ENCODE assay signal across 17 mouse cellular contexts in genomic region chr3:132880826-132881225, GRCm38 (mm10).
DNase-seq lines count a peak whose midpoint lies in the region; ATAC-seq and TF ChIP-seq lines count a peak whose summit lies in the region.
"Had no signal": no experiment of that assay in that cellular context is flagged by ENCODE, and none has a peak within 500 bp of the region (broad histone marks: within the 10 kb centered on the region; RNA-seq: fewer than 3 reads in every experiment).

No protein-coding gene starts in this region.

- TF ChIP-seq POLR2A in lung, adult 2 months (IDR thresholded peaks at IDR 0.05; ENCODE audit: borderline replicate concordance, extremely low read depth, low read depth, low read length), result no peak
- TF ChIP-seq POLR2A in thymus, adult 2 months (IDR thresholded peaks at IDR 0.05; ENCODE audit: control insufficient read depth, extremely low read depth, insufficient read depth, low read length, poor library complexity), result no peak

- TF ChIP-seq CTCF in forebrain, postnatal 0 days (IDR thresholded peaks at IDR 0.05; ENCODE audit: low read depth), result no peak
- TF ChIP-seq CTCF in lung, adult 2 months (IDR thresholded peaks at IDR 0.05; ENCODE audit: insufficient read depth, low read length), result no peak
- no peak for TF ChIP-seq CTCF in thymus, adult 2 months (IDR thresholded peaks at IDR 0.05; ENCODE audit: borderline replicate concordance, control insufficient read depth, extremely low read depth, insufficient read depth, low read length, poor library complexity)

- H3K9ac ChIP-seq in hindbrain, embryonic 11.5 days (ENCODE audit: low read depth, low read length), result no peak overlapping the region
- H3K9ac ChIP-seq in forebrain, postnatal 0 days, result no peak overlapping the region
- no peak overlapping the region for H3K9ac ChIP-seq in midbrain, embryonic 13.5 days (replicated peaks)
- H3K9ac ChIP-seq: embryonic facial prominence, embryonic 12.5 days; heart, embryonic 13.5 days; limb, embryonic 15.5 days; lung, embryonic 14.5 days had no signal

- DNase-seq in hindbrain, embryonic 11.5 days (ENCODE audit: low spot score), result peak; percentile 19
- no peak for DNase-seq in hindbrain, embryonic 10.5 days (ENCODE audit: low spot score)
- peak; percentile 31 for DNase-seq in forebrain, postnatal 0 days
- peak; percentile 34 for DNase-seq in lung, adult 2 months
- no peak for DNase-seq in thymus, adult 2 months
- no peak for DNase-seq in gastrocnemius, adult 8-10 months (ENCODE audit: low spot score in 2 of 2)
- no peak for DNase-seq in layer of hippocampus, postnatal 10 days (ENCODE audit: low spot score in 2 of 2)
- DNase-seq: cerebellum, adult 18-20 months; gastrocnemius, postnatal 36 days; heart, postnatal 4 days; kidney, adult 18-20 months; lung, embryonic 14.5 days; retina, postnatal 1 day had no signal

- no peaks in the 10 kb centered on the region for H3K4me1 ChIP-seq in hindbrain, embryonic 11.5 days (replicated peaks; ENCODE audit: control insufficient read depth, insufficient read depth, low read length)
- H3K4me1 ChIP-seq in hindbrain, embryonic 10.5 days (replicated peaks), result peaks cover 27% of the 10 kb centered on the region; the same call in 1 of the 2 replicates
- H3K4me1 ChIP-seq in forebrain, postnatal 0 days (ENCODE audit: insufficient read depth), result no peaks in the 10 kb centered on the region
- H3K4me1 ChIP-seq in lung, adult 2 months (ENCODE audit: control insufficient read depth, insufficient read depth, low read length), result peaks cover 5% of the 10 kb centered on the region
- H3K4me1 ChIP-seq in midbrain, embryonic 13.5 days (replicated peaks), result peaks cover 15% of the 10 kb centered on the region
- no peaks in the 10 kb centered on the region for H3K4me1 ChIP-seq in thymus, adult 2 months (replicated peaks; ENCODE audit: control insufficient read depth, insufficient read depth, low read length)

- H3K4me3 ChIP-seq in hindbrain, embryonic 11.5 days (ENCODE audit: low read depth, low read length), result no peak overlapping the region
- no peak overlapping the region for H3K4me3 ChIP-seq in hindbrain, embryonic 10.5 days
- H3K4me3 ChIP-seq in forebrain, postnatal 0 days (ENCODE audit: low read depth, low read length), result no peak overlapping the region
- H3K4me3 ChIP-seq in lung, adult 2 months (replicated peaks; ENCODE audit: extremely low read depth, low read depth, low read length), result no peak overlapping the region
- no peak overlapping the region for H3K4me3 ChIP-seq in midbrain, embryonic 13.5 days (replicated peaks)
- H3K4me3 ChIP-seq in thymus, adult 2 months (ENCODE audit: control insufficient read depth, insufficient read depth, low read length), result no peak overlapping the region
- H3K4me3 ChIP-seq: embryonic facial prominence, embryonic 12.5 days; heart, embryonic 13.5 days; limb, embryonic 15.5 days had no signal

- H3K36me3 ChIP-seq in hindbrain, embryonic 11.5 days (ENCODE audit: control insufficient read depth, insufficient read depth, low read length), result no peaks in the 10 kb centered on the region
- H3K36me3 ChIP-seq in hindbrain, embryonic 10.5 days, result no peaks in the 10 kb centered on the region
- H3K36me3 ChIP-seq in forebrain, postnatal 0 days (ENCODE audit: insufficient read depth), result no peaks in the 10 kb centered on the region
- H3K36me3 ChIP-seq in midbrain, embryonic 13.5 days, result no peaks in the 10 kb centered on the region
- no peaks in the 10 kb centered on the region for H3K36me3 ChIP-seq in thymus, adult 2 months (ENCODE audit: control insufficient read depth, insufficient read depth, low read length)
- H3K36me3 ChIP-seq: embryonic facial prominence, embryonic 12.5 days; heart, embryonic 13.5 days had no signal

- 70% methylated on average over 9 of the region's 9 CpGs for WGBS in hindbrain, embryonic 11.5 days
- WGBS in hindbrain, embryonic 10.5 days, result 67% methylated on average over 9 of the region's 9 CpGs
- 33% methylated on average over 9 of the region's 9 CpGs for WGBS in forebrain, postnatal 0 days
- 55% methylated on average over 9 of the region's 9 CpGs for WGBS in lung, adult 2 months
- 55% methylated on average over 9 of the region's 9 CpGs for WGBS in midbrain, embryonic 13.5 days
- 94% methylated on average over 9 of the region's 9 CpGs for WGBS in thymus, adult 2 months

- no peak overlapping the region for H3K27ac ChIP-seq in hindbrain, embryonic 11.5 days (ENCODE audit: low read depth, low read length)
- no peak overlapping the region for H3K27ac ChIP-seq in hindbrain, embryonic 10.5 days
- H3K27ac ChIP-seq in forebrain, postnatal 0 days (ENCODE audit: low read depth, low read length), result no peak overlapping the region
- H3K27ac ChIP-seq in midbrain, embryonic 13.5 days, result no peak overlapping the region
- H3K27ac ChIP-seq in thymus, adult 2 months (ENCODE audit: control insufficient read depth, insufficient read depth, low read length), result no peak overlapping the region
- H3K27ac ChIP-seq: embryonic facial prominence, embryonic 12.5 days; heart, embryonic 13.5 days; limb, embryonic 15.5 days had no signal

- ATAC-seq in hindbrain, embryonic 11.5 days (ENCODE audit: low FRiP score), result no peak
- ATAC-seq in forebrain, postnatal 0 days, result peak; percentile 80
- 0 out of 2 replicates have a peak, but pooled peaks have one; percentile 43 for ATAC-seq in midbrain, embryonic 13.5 days

- H3K4me2 ChIP-seq in hindbrain, embryonic 11.5 days (replicated peaks; ENCODE audit: low read depth, low read length), result no peak overlapping the region
- H3K4me2 ChIP-seq in forebrain, postnatal 0 days (ENCODE audit: low read depth), result peak overlapping the region; percentile 21; the same call in 1 of the 2 replicates
- H3K4me2 ChIP-seq in midbrain, embryonic 13.5 days (replicated peaks), result no peak overlapping the region
- H3K4me2 ChIP-seq: embryonic facial prominence, embryonic 12.5 days; heart, embryonic 13.5 days; limb, embryonic 15.5 days; lung, embryonic 14.5 days had no signal

- H3K9me3 ChIP-seq in hindbrain, embryonic 11.5 days (ENCODE audit: control insufficient read depth, low read length), result no peaks in the 10 kb centered on the region
- no peaks in the 10 kb centered on the region for H3K9me3 ChIP-seq in hindbrain, embryonic 10.5 days
- H3K9me3 ChIP-seq in forebrain, postnatal 0 days (ENCODE audit: low read length), result no peaks in the 10 kb centered on the region
- no peaks in the 10 kb centered on the region for H3K9me3 ChIP-seq in midbrain, embryonic 13.5 days
- H3K9me3 ChIP-seq: embryonic facial prominence, embryonic 12.5 days; heart, embryonic 13.5 days; limb, embryonic 15.5 days had no signal

- no peaks in the 10 kb centered on the region for H3K27me3 ChIP-seq in hindbrain, embryonic 11.5 days (ENCODE audit: control insufficient read depth, insufficient read depth, low read length)
- H3K27me3 ChIP-seq in hindbrain, embryonic 10.5 days (ENCODE audit: insufficient read depth, poor library complexity, severe bottlenecking), result no peaks in the 10 kb centered on the region
- no peaks in the 10 kb centered on the region for H3K27me3 ChIP-seq in forebrain, postnatal 0 days (ENCODE audit: insufficient read depth, low read length)
- H3K27me3 ChIP-seq in midbrain, embryonic 13.5 days, result no peaks in the 10 kb centered on the region
- H3K27me3 ChIP-seq in thymus, adult 2 months (ENCODE audit: control insufficient read depth, insufficient read depth, low read length), result no peaks in the 10 kb centered on the region
- H3K27me3 ChIP-seq: embryonic facial prominence, embryonic 12.5 days; heart, embryonic 13.5 days; limb, embryonic 15.5 days had no signal

Comparison
In these comparisons a context has a peak if more than half of its experiments do, and no peak if none do; other contexts are left out.
1. DNase-seq: peak in hindbrain, embryonic 11.5 days (single experiment), forebrain, postnatal 0 days (single experiment) and lung, adult 2 months (single experiment); none in hindbrain, embryonic 10.5 days (single experiment), thymus, adult 2 months (single experiment), gastrocnemius, adult 8-10 months (0 of 2) and layer of hippocampus, postnatal 10 days (0 of 2).